Mouse (Mus musculus): ENCODE data around the gene Tmprss9.

GRCm38 (mm10) chr10:80823847-80824643, 47.6 kb upstream of the Tmprss9 start:
- no peak for TF ChIP-seq POLR2A (IDR thresholded peaks at IDR 0.05; ENCODE audit: low read depth, low read length)
- no peak for TF ChIP-seq CTCF (IDR thresholded peaks at IDR 0.05; ENCODE audit: borderline replicate concordance, insufficient read depth, low read length)

All from embryonic fibroblast, embryonic 13.5 days (primary cell).